Mouse (Mus musculus) C2C12 (cell line): ENCODE results near the gene St6galnac5.

Source experiments
- CTCF ChIP-seq: IDR thresholded peaks from one replicate; pipeline ENCODE4 v1.5.1; 2011; ENCODE audit not compliant: control insufficient read depth, insufficient read depth, insufficient read length
- MAX ChIP-seq: IDR thresholded peaks from one replicate; pipeline ENCODE4 v1.6.1; 2011; ENCODE audit warnings: mild to moderate bottlenecking, control low read depth
- MYOD1 ChIP-seq: IDR thresholded peaks from one replicate; pipeline ENCODE4 v1.6.1; 2011; ENCODE audit warnings: low read depth; ENCODE audit not compliant: control insufficient read depth, insufficient read length
- MYOG ChIP-seq: IDR thresholded peaks from one replicate; pipeline ENCODE4 v1.6.1; 2011; ENCODE audit not compliant: control insufficient read depth, insufficient read length; ENCODE audit errors: extremely low read depth
- USF1 ChIP-seq: IDR thresholded peaks from one replicate; pipeline ENCODE4 v1.6.1; 2011; ENCODE audit warnings: low read depth, mild to moderate bottlenecking, control low read depth, moderate library complexity

- no peak for TF ChIP-seq CTCF
- TF ChIP-seq USF1, result no peak
- TF ChIP-seq MAX, result no peak
- TF ChIP-seq MYOD1, result no peak
- TF ChIP-seq MYOG, result no peak
Observed at GRCm38 (mm10) chr3:152796216-152796615, 185.8 kb downstream of the St6galnac5 start.
